Mouse (Mus musculus): ENCODE measurements around the gene Akap5. TPM values are rescaled to one million over a fixed set of nuclear protein-coding genes. Genes with fewer than 3 reads are reported as not detected.

Akap5 gene
- polyA plus RNA-seq, 1 experiment from 2014 or later: 8.5 TPM

GRCm38 (mm10) chr12:76377726-76378125 is 53.0 kb downstream of the Akap5 start:
- Histone ChIP-seq H3K9me3 (replicated peaks) (no peaks in the 10 kb centered on the region), H3K4me3 (no peak overlapping the region), H3K4me2 (no peak overlapping the region), H3K27me3 (replicated peaks) (no peaks in the 10 kb centered on the region), H3K9ac (no peak overlapping the region), H3K4me1 (replicated peaks) (peaks cover 62% of the 10 kb centered on the region), H3K27ac (ENCODE audit: poor library complexity, severe bottlenecking) (peak overlapping the region; percentile 48), H3K36me3 (peaks cover 4% of the 10 kb centered on the region; the same call in 1 of the 2 replicates)
- ATAC-seq (ENCODE audit: insufficient number of reproducible peaks, low FRiP score): no peak
- 89% methylated on average over 3 of the region's 3 CpGs for WGBS

- H3K4me3 ChIP-seq: no peak overlapping the region
- H3K4me2 ChIP-seq: no peak overlapping the region
- H3K9me3 ChIP-seq (replicated peaks): no peaks in the 10 kb centered on the region
- no peak for ATAC-seq (ENCODE audit: insufficient number of reproducible peaks, low FRiP score)
- no peak overlapping the region for H3K9ac ChIP-seq
- peak overlapping the region; percentile 81 for H3K27ac ChIP-seq (ENCODE audit: poor library complexity, severe bottlenecking)
- peaks cover 58% of the 10 kb centered on the region for H3K4me1 ChIP-seq (replicated peaks)
- H3K36me3 ChIP-seq: peaks cover 7% of the 10 kb centered on the region; the same call in 1 of the 2 replicates
- H3K27me3 ChIP-seq (replicated peaks): no peaks in the 10 kb centered on the region
- 61% methylated on average over 5 of the region's 5 CpGs for WGBS
Measured at GRCm38 (mm10) chr12:76378556-76378955, 53.9 kb downstream of the Akap5 start.

- Histone ChIP-seq H3K9ac (no peak overlapping the region), H3K27me3 (replicated peaks) (no peaks in the 10 kb centered on the region), H3K9me3 (replicated peaks) (no peaks in the 10 kb centered on the region), H3K4me3 (no peak overlapping the region), H3K36me3 (peaks cover 18% of the 10 kb centered on the region), H3K4me1 (replicated peaks) (peaks cover 44% of the 10 kb centered on the region), H3K27ac (ENCODE audit: poor library complexity, severe bottlenecking) (0 out of 2 replicates have a peak overlapping the region, but pooled peaks have one; percentile 6), H3K4me2 (no peak overlapping the region)
- no peak for ATAC-seq (ENCODE audit: insufficient number of reproducible peaks, low FRiP score)
- 56% methylated on average over 7 of the region's 7 CpGs for WGBS
Measured at GRCm38 (mm10) chr12:76380151-76380550, 55.5 kb downstream of the Akap5 start.

Other genes with a start within 250 kb of the Akap5 start
- gene Esr2, start 147.6 kb upstream of the Akap5 start, polyA plus RNA-seq (2016; fragmentation: Nextera tagmentation; extraction: Ambion mirVana): 0.36 and 0.46 TPM in 2 replicates
- gene Tex21, start 78.1 kb upstream of the Akap5 start, polyA plus RNA-seq (2016; fragmentation: Nextera tagmentation; extraction: Ambion mirVana): 0.15 and 0.23 TPM in 2 replicates
- 48.0 and 48.6 TPM in 2 replicates for gene Mthfd1, start 69.6 kb upstream of the Akap5 start, polyA plus RNA-seq (2016; fragmentation: Nextera tagmentation; extraction: Ambion mirVana)
- gene Zbtb25, start 44.7 kb downstream of the Akap5 start, polyA plus RNA-seq (2016; fragmentation: Nextera tagmentation; extraction: Ambion mirVana): 13.0 and 15.4 TPM in 2 replicates
- 9.9 and 10.4 TPM in 2 replicates for gene Zbtb1, start 45.4 kb downstream of the Akap5 start, polyA plus RNA-seq (2016; fragmentation: Nextera tagmentation; extraction: Ambion mirVana)
- 23.2 and 23.9 TPM in 2 replicates for gene Hspa2, start 79.3 kb downstream of the Akap5 start, polyA plus RNA-seq (2016; fragmentation: Nextera tagmentation; extraction: Ambion mirVana)
- gene Ppp1r36, start 92.6 kb downstream of the Akap5 start, polyA plus RNA-seq (2016; fragmentation: Nextera tagmentation; extraction: Ambion mirVana): 2.8 and 3.8 TPM in 2 replicates
- gene Plekhg3, start 206.0 kb downstream of the Akap5 start, polyA plus RNA-seq (2016; fragmentation: Nextera tagmentation; extraction: Ambion mirVana): 8.2 and 10.3 TPM in 2 replicates